Mouse (Mus musculus) CH12.LX (cell line): ENCODE measurements around the gene Cryge.

Source experiments
- CTCF ChIP-seq, 2 experiments: IDR thresholded peaks in 1 of 2; conservative IDR thresholded peaks in 1 of 2; 2 replicates each; pipeline ENCODE4 v1.5.1; 2011 to 2012; ENCODE audit warnings: low read depth in 2 of 2, low read length in 2 of 2, improper control_type of control experiment in 1 of 2, inconsistent platforms in 1 of 2, mild to moderate bottlenecking in 1 of 2, moderate library complexity in 1 of 2
- ETS1 ChIP-seq: conservative IDR thresholded peaks from 2 replicates; pipeline ENCODE4 v1.6.1; 2012; ENCODE audit warnings: low read depth, mild to moderate bottlenecking, inconsistent platforms, low read length, improper control_type of control experiment, moderate library complexity
- ZKSCAN1 ChIP-seq: IDR thresholded peaks from 2 replicates; pipeline ENCODE4 v1.6.1; 2012; ENCODE audit warnings: low read depth, inconsistent platforms, low read length, improper control_type of control experiment, borderline replicate concordance

GRCm38 (mm10) chr1:65032641-65033040 lies 18.3 kb downstream of the Cryge start, which contains the start of gene Akr1cl:
- TF ChIP-seq ETS1 (no peak), CTCF (conservative IDR thresholded peaks at IDR 0.05 in 1 of 2, IDR thresholded peaks at IDR 0.05 in 1 of 2; ENCODE audit: low read depth in 2 of 2, low read length in 2 of 2) (no peak), ZKSCAN1 (no peak)
